Mouse (Mus musculus): ENCODE results near the gene Bmf. TPM values are rescaled to one million over a fixed set of nuclear protein-coding genes. Genes with fewer than 3 reads are reported as not detected.

The Bmf gene
- polyA plus RNA-seq, 1 experiment from 2014 or later, result 4.3 TPM

DNA sequence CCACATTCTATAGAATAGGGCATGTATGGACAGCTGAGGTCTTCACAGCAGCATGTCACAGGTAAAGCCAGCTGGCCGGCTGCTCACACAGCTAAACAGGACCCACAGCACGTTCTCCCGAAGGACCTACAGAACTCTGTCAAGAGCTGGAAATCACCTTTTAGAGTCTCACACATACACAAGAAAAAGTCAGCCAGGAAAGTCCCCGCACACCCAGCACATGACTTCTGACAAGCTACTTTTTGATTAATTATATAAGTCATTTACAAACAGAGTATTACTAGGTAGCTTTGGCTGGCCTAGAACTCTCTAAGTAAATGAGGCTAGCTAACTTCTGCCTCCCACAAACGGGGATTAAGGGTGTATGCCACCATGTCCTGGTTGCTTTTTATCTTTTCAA is 22.9 kb downstream of the Bmf start:
- no peak for ATAC-seq (replicated peaks)
- WGBS, result 89% methylated on average over 5 of the region's 5 CpGs
- H3K27ac ChIP-seq, result no peak overlapping the region

GRCm38 (mm10) chr2:118524811-118525210 is 24.7 kb downstream of the Bmf start:
- no peaks in the 10 kb centered on the region for H3K36me3 ChIP-seq (replicated peaks)
- H3K4me3 ChIP-seq, result no peak overlapping the region
- no peaks in the 10 kb centered on the region for H3K27me3 ChIP-seq (replicated peaks)
- H3K9me3 ChIP-seq, result no peaks in the 10 kb centered on the region
- H3K27ac ChIP-seq, result no peak overlapping the region
- 74% methylated on average over 3 of the region's 3 CpGs for WGBS
- no peak overlapping the region for H3K9ac ChIP-seq
- no peak overlapping the region for H3K4me2 ChIP-seq
- peaks cover 12% of the 10 kb centered on the region for H3K4me1 ChIP-seq
- no peak for ATAC-seq (replicated peaks)

More for the DNA sequence above, 22.9 kb downstream of the Bmf start:
- H3K4me1 ChIP-seq, result 0 out of 2 replicates have a peak, but pooled peaks cover 10% of the 10 kb centered on the region
- no peak overlapping the region for H3K9ac ChIP-seq
- no peaks in the 10 kb centered on the region for H3K9me3 ChIP-seq
- no peaks in the 10 kb centered on the region for H3K27me3 ChIP-seq (replicated peaks)
- H3K4me3 ChIP-seq, result no peak overlapping the region
- H3K36me3 ChIP-seq (replicated peaks), result no peaks in the 10 kb centered on the region
- H3K4me2 ChIP-seq, result no peak overlapping the region

DNA sequence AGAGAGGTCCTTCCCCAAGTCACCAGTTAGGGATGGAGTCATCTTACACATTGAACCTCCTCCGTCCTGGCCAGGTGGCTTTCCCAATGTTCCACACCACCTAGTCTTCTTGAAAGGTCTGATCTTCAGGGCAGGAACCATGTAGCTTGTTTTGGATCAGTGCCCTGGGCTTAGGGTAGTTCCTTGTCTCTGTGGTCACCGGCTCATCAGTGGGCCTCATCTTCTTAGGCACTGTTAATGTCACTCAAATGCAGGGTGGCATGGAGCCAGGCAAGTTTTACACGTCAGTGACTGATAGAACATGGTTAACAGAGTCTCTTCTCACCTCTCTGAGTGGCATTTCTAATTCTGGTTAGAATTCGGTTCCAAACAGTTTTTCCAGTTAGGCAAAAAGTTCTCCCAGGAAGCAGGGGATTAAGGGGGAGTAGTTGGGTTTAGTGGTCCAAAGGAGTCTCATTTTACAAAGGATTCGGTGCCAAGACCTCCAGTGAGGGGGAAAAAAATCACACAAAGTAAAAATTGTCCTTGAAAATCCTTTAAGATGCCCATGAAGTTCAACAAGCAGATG is 26.2 kb downstream of the Bmf start:
- no peaks in the 10 kb centered on the region for H3K36me3 ChIP-seq (replicated peaks)
- H3K27me3 ChIP-seq (replicated peaks), result no peaks in the 10 kb centered on the region
- peaks cover 6% of the 10 kb centered on the region for H3K4me1 ChIP-seq
- 51% methylated on average over 5 of the region's 5 CpGs for WGBS
- H3K4me3 ChIP-seq, result no peak overlapping the region
- H3K27ac ChIP-seq, result no peak overlapping the region
- ATAC-seq (replicated peaks), result no peak
- H3K9me3 ChIP-seq, result no peaks in the 10 kb centered on the region
- no peak overlapping the region for H3K9ac ChIP-seq
- no peak overlapping the region for H3K4me2 ChIP-seq

- no peak for ATAC-seq (replicated peaks)
- Histone ChIP-seq H3K27me3 (replicated peaks) (no peaks in the 10 kb centered on the region), H3K4me2 (no peak overlapping the region), H3K36me3 (replicated peaks) (no peaks in the 10 kb centered on the region), H3K27ac (no peak overlapping the region), H3K4me3 (no peak overlapping the region), H3K4me1 (peaks cover 6% of the 10 kb centered on the region), H3K9me3 (no peaks in the 10 kb centered on the region), H3K9ac (no peak overlapping the region)
- 51% methylated on average over 2 of the region's 2 CpGs for WGBS
Observed at GRCm38 (mm10) chr2:118522265-118522664, 27.2 kb downstream of the Bmf start.

- ATAC-seq (replicated peaks), result peak; percentile 75
- H3K4me1 ChIP-seq, result peaks cover 6% of the 10 kb centered on the region
- H3K27me3 ChIP-seq (replicated peaks), result no peaks in the 10 kb centered on the region
- 45% methylated on average over 9 of the region's 9 CpGs for WGBS
- no peak overlapping the region for H3K4me3 ChIP-seq
- H3K4me2 ChIP-seq, result no peak overlapping the region
- H3K9me3 ChIP-seq, result no peaks in the 10 kb centered on the region
- H3K9ac ChIP-seq, result no peak overlapping the region
- H3K36me3 ChIP-seq (replicated peaks), result no peaks in the 10 kb centered on the region
- no peak overlapping the region for H3K27ac ChIP-seq
Observed at GRCm38 (mm10) chr2:118520042-118520933, 29.2 kb downstream of the Bmf start.

DNA sequence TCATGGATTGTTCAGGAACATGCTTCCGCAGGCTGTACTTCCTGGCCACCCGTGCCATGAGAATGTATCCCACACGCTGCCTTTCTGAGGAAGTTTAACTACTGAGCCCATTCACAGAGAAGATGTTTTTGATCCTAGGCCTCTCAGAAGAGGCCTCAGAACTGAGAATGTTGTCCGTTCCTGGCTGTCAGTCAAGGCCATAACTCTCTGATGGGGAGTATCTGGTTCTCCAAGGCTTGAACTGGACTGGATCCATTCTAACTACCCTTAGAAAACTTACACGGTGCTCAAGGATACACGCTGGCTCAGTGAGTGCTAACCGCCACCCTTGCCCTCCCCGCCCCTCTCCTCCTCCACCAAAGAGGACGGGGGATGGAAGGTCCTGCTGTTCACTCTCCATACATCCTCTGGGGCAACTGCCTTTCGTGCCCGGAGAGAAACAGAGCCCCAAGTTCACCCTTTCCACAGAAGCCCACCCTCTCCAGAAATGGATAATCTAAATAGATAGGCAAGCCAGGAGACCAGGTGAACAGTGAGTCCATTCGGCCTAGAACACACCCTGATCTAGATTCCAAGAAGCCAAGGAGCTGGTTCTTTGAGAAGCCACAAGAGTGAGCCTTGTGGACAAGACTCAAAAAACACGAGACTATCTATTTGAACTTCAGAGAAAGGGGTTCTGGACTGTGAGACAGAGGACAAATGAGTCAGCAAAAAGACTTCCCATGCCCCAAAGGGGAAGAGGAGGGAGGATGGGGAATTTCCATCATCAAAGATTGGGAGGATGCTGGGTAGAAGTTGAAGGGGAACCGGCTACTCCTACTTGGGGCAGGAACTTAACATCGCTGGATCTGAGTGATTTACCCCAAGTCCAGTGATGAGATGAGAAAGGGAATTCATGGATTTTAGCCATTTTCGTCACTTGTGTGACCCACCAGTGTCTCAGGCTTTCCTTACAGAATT is 36.8 kb downstream of the Bmf start:
- Histone ChIP-seq H3K36me3 (replicated peaks) (no peaks in the 10 kb centered on the region), H3K9me3 (no peaks in the 10 kb centered on the region), H3K27ac (no peak overlapping the region), H3K9ac (no peak overlapping the region), H3K4me3 (no peak overlapping the region), H3K4me1 (peaks cover 10% of the 10 kb centered on the region), H3K4me2 (no peak overlapping the region), H3K27me3 (replicated peaks) (no peaks in the 10 kb centered on the region)
- 83% methylated on average over 16 of the region's 16 CpGs for WGBS
- no peak for ATAC-seq (replicated peaks)

DNA sequence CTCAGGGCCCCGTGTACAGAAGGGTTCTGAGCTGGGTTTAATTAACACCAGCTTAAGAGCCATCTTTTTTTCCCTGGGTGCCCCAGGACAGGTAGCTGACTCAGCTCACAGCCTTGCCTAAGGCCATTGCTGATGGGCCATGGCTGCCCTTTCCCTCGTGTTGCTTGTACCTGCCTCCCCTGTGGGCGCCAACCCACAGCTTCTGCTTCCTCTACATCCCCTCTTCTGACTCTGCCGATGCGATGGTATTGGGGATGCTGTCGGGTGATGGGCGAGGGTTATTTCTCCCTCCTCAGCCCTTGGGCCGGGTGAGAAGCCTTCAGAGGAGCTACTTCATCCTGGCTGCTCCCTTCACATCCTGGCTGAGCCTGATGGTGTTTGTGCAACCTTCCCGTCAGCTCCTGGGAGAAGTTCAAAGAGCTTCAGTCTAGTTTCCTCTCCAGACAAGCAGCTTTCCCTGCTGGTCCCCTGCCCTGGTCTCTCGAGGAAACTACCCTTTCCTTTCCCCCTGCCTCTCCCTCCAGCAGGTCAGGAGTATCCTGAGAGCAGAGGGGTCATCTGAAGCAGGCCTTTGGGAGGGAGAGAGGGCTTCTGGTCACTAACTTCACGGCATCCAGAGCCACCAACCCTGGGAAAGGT is 37.6 kb downstream of the Bmf start:
- WGBS, result 67% methylated on average over 11 of the region's 11 CpGs
- Histone ChIP-seq H3K9me3 (no peaks in the 10 kb centered on the region), H3K4me3 (no peak overlapping the region), H3K9ac (no peak overlapping the region), H3K4me1 (peaks cover 10% of the 10 kb centered on the region), H3K4me2 (no peak overlapping the region), H3K27me3 (replicated peaks) (no peaks in the 10 kb centered on the region), H3K36me3 (replicated peaks) (no peaks in the 10 kb centered on the region), H3K27ac (0 out of 2 replicates have a peak overlapping the region, but pooled peaks have one; percentile 11)
- no peak for ATAC-seq (replicated peaks)

DNA sequence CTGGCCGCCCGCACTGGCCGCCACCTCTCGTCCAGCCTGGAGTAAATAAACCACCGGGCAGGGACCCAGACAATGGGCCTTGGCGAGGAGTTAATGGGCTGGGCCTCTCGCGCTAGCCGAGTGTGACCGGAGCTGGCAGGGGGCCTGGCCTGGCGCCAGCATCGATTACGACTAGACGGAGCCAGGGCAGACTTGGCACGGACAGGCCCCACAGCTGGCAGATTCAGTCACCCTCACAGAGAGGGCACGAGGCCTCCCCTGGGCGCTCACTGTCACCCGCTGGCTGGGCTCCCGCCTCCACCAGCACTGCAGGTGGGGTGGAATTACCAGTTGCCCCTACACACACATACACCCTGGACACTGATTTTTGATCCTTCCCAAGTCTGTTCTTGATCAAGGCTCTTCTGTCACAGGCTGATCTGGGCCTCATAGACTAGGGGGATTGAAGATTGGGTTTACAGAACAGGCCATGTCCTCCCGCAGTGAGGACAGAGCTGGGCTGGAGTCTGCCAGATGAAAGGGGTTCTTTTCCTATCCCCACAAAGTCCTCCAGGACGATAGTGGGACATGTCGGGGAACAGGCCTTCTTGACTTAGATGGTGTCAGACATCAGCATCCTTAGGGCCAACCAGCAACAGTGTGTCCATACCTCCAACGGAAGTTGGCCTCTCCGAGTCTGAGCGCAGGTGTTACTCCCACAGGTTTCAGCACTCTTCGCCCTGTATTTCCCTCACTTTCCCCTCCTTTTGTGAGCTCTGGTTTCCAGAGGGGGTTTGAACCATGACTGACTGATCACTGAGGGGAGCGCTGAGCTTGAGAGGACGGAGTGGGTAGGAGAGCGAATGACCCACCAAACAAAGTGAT is 38.8 kb downstream of the Bmf start:
- Histone ChIP-seq H3K9me3 (no peaks in the 10 kb centered on the region), H3K27me3 (replicated peaks) (no peaks in the 10 kb centered on the region), H3K4me1 (peaks cover 10% of the 10 kb centered on the region), H3K4me2 (peak overlapping the region; percentile 6; the same call in 1 of the 2 replicates), H3K27ac (peak overlapping the region; percentile 30; the same call in 1 of the 2 replicates), H3K4me3 (no peak overlapping the region), H3K36me3 (replicated peaks) (no peaks in the 10 kb centered on the region), H3K9ac (no peak overlapping the region)
- ATAC-seq (replicated peaks), result peak; percentile 93
- WGBS, result 31% methylated on average over 29 of the region's 29 CpGs

GRCm38 (mm10) chr2:118509688-118510446 is 39.6 kb downstream of the Bmf start:
- no peak overlapping the region for H3K9ac ChIP-seq
- no peaks in the 10 kb centered on the region for H3K36me3 ChIP-seq (replicated peaks)
- peaks cover 10% of the 10 kb centered on the region for H3K4me1 ChIP-seq
- ATAC-seq (replicated peaks), result no peak
- H3K27me3 ChIP-seq (replicated peaks), result no peaks in the 10 kb centered on the region
- no peaks in the 10 kb centered on the region for H3K9me3 ChIP-seq
- H3K4me3 ChIP-seq, result no peak overlapping the region
- WGBS, result 48% methylated on average over 8 of the region's 8 CpGs
- peak overlapping the region; percentile 6; the same call in 1 of the 2 replicates for H3K4me2 ChIP-seq
- peak overlapping the region; percentile 30; the same call in 1 of the 2 replicates for H3K27ac ChIP-seq

DNA sequence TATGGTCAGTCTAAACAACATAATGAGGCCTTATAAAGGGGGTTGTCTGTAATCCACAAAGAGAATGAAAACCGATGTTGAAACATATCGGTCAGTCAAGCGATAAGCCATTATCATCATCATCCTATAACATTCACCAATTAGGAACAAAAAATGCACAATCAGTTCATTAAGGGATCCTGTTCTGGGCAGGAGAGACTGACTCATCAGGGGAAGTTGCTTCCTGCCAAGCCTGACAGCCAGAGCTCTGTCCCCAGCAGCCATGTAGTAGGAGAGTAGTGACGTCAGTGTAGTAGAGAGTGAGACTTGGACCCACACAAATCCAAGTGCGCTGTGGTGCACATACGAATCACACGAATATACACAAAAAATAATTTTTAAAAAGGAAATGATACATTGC is 42.4 kb downstream of the Bmf start:
- H3K9ac ChIP-seq, result no peak overlapping the region
- 92% methylated on average over 7 of the region's 7 CpGs for WGBS
- no peak overlapping the region for H3K4me3 ChIP-seq
- no peak for ATAC-seq (replicated peaks)
- H3K4me2 ChIP-seq, result no peak overlapping the region
- H3K36me3 ChIP-seq (replicated peaks), result no peaks in the 10 kb centered on the region
- H3K9me3 ChIP-seq, result no peaks in the 10 kb centered on the region
- H3K27me3 ChIP-seq (replicated peaks), result no peaks in the 10 kb centered on the region
- no peak overlapping the region for H3K27ac ChIP-seq
- H3K4me1 ChIP-seq, result peaks cover 10% of the 10 kb centered on the region

All from midbrain, embryonic 15.5 days (tissue).